Mouse (Mus musculus): Measurements from ENCODE around the gene Elp6. TPM values are rescaled to one million over a fixed set of nuclear protein-coding genes. Genes with fewer than 3 reads are reported as not detected.
A peak's percentile ranks its signal among the peaks of the same experiment; 100 is the strongest.
"Not testable (repeated sequence)": the region's sequence is repeated elsewhere in the genome, so short reads cannot be mapped to it uniquely, and the experiment has no call there.

The Elp6 gene
- polyA plus RNA-seq, 1 experiment = 12.2 TPM

GRCm38 (mm10) chr9:110316503-110316902 is 11.5 kb downstream of the Elp6 start:
- DNase-seq (ENCODE audit: low spot score) = no peak

- DNase-seq (ENCODE audit: low spot score) = no peak
Measured at GRCm38 (mm10) chr9:110320769-110321168, 15.8 kb downstream of the Elp6 start.

GRCm38 (mm10) chr9:110322972-110323371 is 18.0 kb downstream of the Elp6 start:
- DNase-seq (ENCODE audit: low spot score) = no peak

GRCm38 (mm10) chr9:110324181-110324580 is 19.2 kb downstream of the Elp6 start:
- DNase-seq (ENCODE audit: low spot score) = no peak

- DNase-seq (ENCODE audit: low spot score) = no peak
Measured at GRCm38 (mm10) chr9:110328178-110328577, 23.2 kb downstream of the Elp6 start.

- DNase-seq (ENCODE audit: low spot score) = no peak
Measured at GRCm38 (mm10) chr9:110328946-110329630, 24.1 kb downstream of the Elp6 start.

GRCm38 (mm10) chr9:110329655-110330054 is 24.7 kb downstream of the Elp6 start:
- no peak for DNase-seq (ENCODE audit: low spot score)

GRCm38 (mm10) chr9:110330341-110330740 is 25.4 kb downstream of the Elp6 start:
- DNase-seq (ENCODE audit: low spot score) = no peak

GRCm38 (mm10) chr9:110330913-110331312 is 25.9 kb downstream of the Elp6 start:
- not testable (repeated sequence) for DNase-seq (ENCODE audit: low spot score)

GRCm38 (mm10) chr9:110333135-110333895 is 28.3 kb downstream of the Elp6 start, which contains the start of gene Scap:
Scap (plus strand) TSS chr9:110333288.
- DNase-seq (ENCODE audit: low spot score) = peak; percentile 99

- no peak for DNase-seq (ENCODE audit: low spot score)
Measured at GRCm38 (mm10) chr9:110333896-110334259, 28.9 kb downstream of the Elp6 start.

GRCm38 (mm10) chr9:110334849-110335248 is 29.9 kb downstream of the Elp6 start:
- DNase-seq (ENCODE audit: low spot score) = no peak

- no peak for DNase-seq (ENCODE audit: low spot score)
Measured at GRCm38 (mm10) chr9:110340037-110340750, 35.2 kb downstream of the Elp6 start.

GRCm38 (mm10) chr9:110342008-110342407 is 37.0 kb downstream of the Elp6 start:
- no peak for DNase-seq (ENCODE audit: low spot score)

- DNase-seq (ENCODE audit: low spot score) = no peak
Measured at GRCm38 (mm10) chr9:110343805-110344204, 38.8 kb downstream of the Elp6 start.

GRCm38 (mm10) chr9:110345057-110345739 is 40.2 kb downstream of the Elp6 start:
- DNase-seq (ENCODE audit: low spot score) = no peak

GRCm38 (mm10) chr9:110348899-110349298 is 43.9 kb downstream of the Elp6 start:
- no peak for DNase-seq (ENCODE audit: low spot score)

- DNase-seq (ENCODE audit: low spot score) = no peak
Measured at GRCm38 (mm10) chr9:110350188-110350587, 45.2 kb downstream of the Elp6 start.

- DNase-seq (ENCODE audit: low spot score) = no peak
Measured at GRCm38 (mm10) chr9:110350612-110351011, 45.6 kb downstream of the Elp6 start.

GRCm38 (mm10) chr9:110351350-110351749 is 46.4 kb downstream of the Elp6 start:
- no peak for DNase-seq (ENCODE audit: low spot score)

- no peak for DNase-seq (ENCODE audit: low spot score)
Measured at GRCm38 (mm10) chr9:110351932-110352632, 47.1 kb downstream of the Elp6 start.

Measured in urinary bladder, adult 2 months (tissue).